Mouse (Mus musculus) erythroblast, embryonic 14.5 days (primary cell): ENCODE results near the gene Rnf207. TPM values are rescaled to one million over a fixed set of nuclear protein-coding genes. Genes with fewer than 3 reads are reported as not detected.
A peak's percentile ranks its signal among the peaks of the same experiment; 100 is the strongest.

Experiments used
- H3K27me3 ChIP-seq: 2 replicates; pipeline ENCODE4 v1.6.1; 2012; ENCODE audit warnings: inconsistent platforms; ENCODE audit not compliant: control insufficient read depth
- H3K36me3 ChIP-seq: 2 replicates; pipeline ENCODE4 v1.6.1; 2012; ENCODE audit warnings: mild to moderate bottlenecking, inconsistent platforms; ENCODE audit not compliant: control insufficient read depth
- H3K4me1 ChIP-seq: 2 replicates; pipeline ENCODE4 v1.6.1; 2012; ENCODE audit warnings: inconsistent platforms; ENCODE audit not compliant: control insufficient read depth
- H3K4me3 ChIP-seq: replicated peaks from 2 replicates; pipeline ENCODE3; 2012; ENCODE audit warnings: moderate library complexity, mild to moderate bottlenecking, inconsistent platforms
- H3K9me3 ChIP-seq: 2 replicates; pipeline ENCODE4 v1.6.1; 2012; ENCODE audit warnings: low read length, inconsistent platforms, mixed read lengths; ENCODE audit not compliant: control insufficient read depth
- GATA1 ChIP-seq: IDR thresholded peaks from 2 replicates; pipeline ENCODE4 v1.6.1; 2012; ENCODE audit warnings: low read length, inconsistent platforms, mixed read lengths
- TAL1 ChIP-seq: IDR thresholded peaks from 3 replicates; pipeline ENCODE4 v1.6.1; 2012; ENCODE audit warnings: low read length, inconsistent platforms, mixed read lengths
- polyA plus RNA-seq: library from polyadenylated mRNA; stranded (reverse); fragments of >175 nt; gene quantifications from 2 replicates; pipeline ENCODE4 v1.2.3, GENCODE M21; 2012

Gene Rnf207
- polyA plus RNA-seq, 1 experiment, result 0.01 TPM

- Histone ChIP-seq H3K4me1 (peaks cover 40% of the 10 kb centered on the region), H3K36me3 (peaks cover 46% of the 10 kb centered on the region), H3K4me3 (peak overlapping the region; percentile 84), H3K9me3 (no peaks in the 10 kb centered on the region), H3K27me3 (peaks cover 4% of the 10 kb centered on the region; the same call in 1 of the 2 replicates)
- TF ChIP-seq TAL1 (no peak), GATA1 (no peak)
Observed at GRCm38 (mm10) chr4:152298836-152299235, 20.0 kb downstream of the Rnf207 start.

GRCm38 (mm10) chr4:152296874-152297861 lies 21.6 kb downstream of the Rnf207 start, which contains the start of gene Icmt:
TSS of gene Icmt (plus strand) at chr4:152297227.
- Histone ChIP-seq H3K36me3 (peaks cover 30% of the 10 kb centered on the region), H3K4me1 (peaks cover 40% of the 10 kb centered on the region), H3K27me3 (peaks cover 21% of the 10 kb centered on the region), H3K4me3 (peak within 1 kb of the TSS; percentile 84), H3K9me3 (no peaks in the 10 kb centered on the region)
- no peak for TF ChIP-seq TAL1
- TF ChIP-seq GATA1, result no peak

GRCm38 (mm10) chr4:152296371-152296770 lies 22.4 kb downstream of the Rnf207 start:
- TF ChIP-seq TAL1, result no peak
- TF ChIP-seq GATA1, result no peak
- peaks cover 40% of the 10 kb centered on the region for H3K4me1 ChIP-seq
- peak overlapping the region; percentile 84 for H3K4me3 ChIP-seq
- peaks cover 22% of the 10 kb centered on the region for H3K36me3 ChIP-seq
- H3K27me3 ChIP-seq, result peaks cover 28% of the 10 kb centered on the region
- H3K9me3 ChIP-seq, result no peaks in the 10 kb centered on the region

- Histone ChIP-seq H3K36me3 (peaks cover 17% of the 10 kb centered on the region), H3K27me3 (peaks cover 33% of the 10 kb centered on the region), H3K4me1 (peaks cover 40% of the 10 kb centered on the region), H3K9me3 (no peaks in the 10 kb centered on the region), H3K4me3 (peak overlapping the region; percentile 84)
- TF ChIP-seq GATA1, result no peak
- TF ChIP-seq TAL1, result no peak
Observed at GRCm38 (mm10) chr4:152295916-152296315, 22.9 kb downstream of the Rnf207 start.

GRCm38 (mm10) chr4:152294188-152294929 lies 24.4 kb downstream of the Rnf207 start:
- H3K27me3 ChIP-seq, result peaks cover 48% of the 10 kb centered on the region
- H3K4me3 ChIP-seq, result no peak overlapping the region
- TF ChIP-seq TAL1 (no peak), GATA1 (no peak)
- H3K9me3 ChIP-seq, result peaks cover 4% of the 10 kb centered on the region; the same call in 1 of the 2 replicates
- peaks cover 2% of the 10 kb centered on the region for H3K36me3 ChIP-seq
- peaks cover 38% of the 10 kb centered on the region for H3K4me1 ChIP-seq

GRCm38 (mm10) chr4:152292102-152292765 lies 26.6 kb downstream of the Rnf207 start:
- peaks cover 63% of the 10 kb centered on the region for H3K27me3 ChIP-seq
- H3K4me3 ChIP-seq, result no peak overlapping the region
- TF ChIP-seq TAL1, result no peak
- TF ChIP-seq GATA1, result no peak
- H3K36me3 ChIP-seq, result no peaks in the 10 kb centered on the region
- peaks cover 17% of the 10 kb centered on the region for H3K4me1 ChIP-seq
- peaks cover 6% of the 10 kb centered on the region; the same call in 1 of the 2 replicates for H3K9me3 ChIP-seq

GRCm38 (mm10) chr4:152291562-152291961 lies 27.2 kb downstream of the Rnf207 start, which contains the start of gene Hes3:
TSS of gene Hes3 (minus strand) at chr4:152291662.
- Histone ChIP-seq H3K36me3 (no peaks in the 10 kb centered on the region), H3K27me3 (peaks cover 70% of the 10 kb centered on the region), H3K4me3 (no peak within 1 kb of the TSS), H3K4me1 (peaks cover 18% of the 10 kb centered on the region), H3K9me3 (peaks cover 6% of the 10 kb centered on the region; the same call in 1 of the 2 replicates)
- TF ChIP-seq TAL1, result no peak
- TF ChIP-seq GATA1, result no peak

- peaks cover 6% of the 10 kb centered on the region; the same call in 1 of the 2 replicates for H3K9me3 ChIP-seq
- no peaks in the 10 kb centered on the region for H3K36me3 ChIP-seq
- peaks cover 76% of the 10 kb centered on the region for H3K27me3 ChIP-seq
- TF ChIP-seq GATA1 (no peak), TAL1 (no peak)
- H3K4me3 ChIP-seq, result no peak overlapping the region
- H3K4me1 ChIP-seq, result peaks cover 19% of the 10 kb centered on the region
Observed at GRCm38 (mm10) chr4:152290991-152291390, 27.8 kb downstream of the Rnf207 start.
